ENCODE assay signal across 39 mouse cellular contexts in the genomic region with DNA sequence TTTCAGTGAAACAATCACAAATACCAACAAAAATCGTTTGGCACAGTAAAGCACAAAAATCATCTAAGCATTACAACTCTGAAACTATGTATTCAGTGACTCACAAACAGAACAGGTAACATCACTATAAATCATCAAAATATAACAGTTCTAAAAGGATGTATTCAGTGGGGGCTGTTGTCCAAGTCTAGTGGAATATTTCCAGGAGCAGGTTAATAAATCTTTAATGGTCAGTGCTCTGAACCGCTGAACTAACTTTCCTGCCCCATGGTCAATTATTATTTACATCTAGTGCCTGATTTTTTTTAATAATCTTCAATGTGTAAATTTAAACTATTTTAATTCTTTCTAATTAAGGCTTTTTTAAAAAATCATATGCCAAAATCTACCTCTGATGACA. TPM values are rescaled to one million over a fixed set of nuclear protein-coding genes. Genes with fewer than 3 reads are reported as not detected.
"Had no signal": no experiment of that assay in that cellular context is flagged by ENCODE, and none has a peak within 500 bp of the region (broad histone marks: within the 10 kb centered on the region; RNA-seq: fewer than 3 reads in every experiment).

No protein-coding gene starts in this region.

RNA-seq across cellular contexts. Expression of gene Cyp2d12, which starts 42.8 kb away (rescaled TPM):
- total RNA-seq: left cerebral cortex, adult 8-10 months; left cerebral cortex, postnatal 10 days; left cerebral cortex, postnatal 14 days; left cerebral cortex, postnatal 25 days; left cerebral cortex, postnatal 36 days; left cerebral cortex, postnatal 4 days; megakaryocyte progenitor cell, adult 5-6 weeks; megakaryocyte, adult 5-6 weeks; megakaryocyte-erythroid progenitor cell, adult 5-6 weeks; midbrain, postnatal 0 days; monocyte, adult 5-6 weeks had no signal
- polyA plus RNA-seq: limb, embryonic 10.5 days; limb, embryonic 11.5 days; limb, embryonic 12.5 days; limb, embryonic 13.5 days; limb, embryonic 14.5 days; limb, embryonic 15.5 days; liver, embryonic 11.5 days; liver, embryonic 12.5 days; liver, embryonic 13.5 days; liver, embryonic 14.5 days; liver, embryonic 15.5 days; liver, embryonic 16.5 days; lung, adult 2 months; lung, embryonic 14.5 days; lung, embryonic 15.5 days; lung, embryonic 16.5 days; lung, postnatal 0 days; macrophage; midbrain, embryonic 10.5 days; midbrain, embryonic 11.5 days; midbrain, embryonic 12.5 days; midbrain, embryonic 13.5 days; midbrain, embryonic 14.5 days; midbrain, embryonic 15.5 days; midbrain, embryonic 16.5 days; midbrain, postnatal 0 days; myocyte; neural tube, embryonic 11.5 days; neural tube, embryonic 12.5 days had no signal
